Mouse (Mus musculus) embryo, embryonic 10 days (tissue): ENCODE data around the gene Slc30a2.
"Not testable (repeated sequence)": the region's sequence is repeated elsewhere in the genome, so short reads cannot be mapped to it uniquely, and the experiment has no call there.

Experiments
- DNase-seq: peaks from one replicate; pipeline ENCODE4 v3.0.0-alpha.2; 2015; ENCODE audit warnings: low spot score

The Slc30a2 gene

DNA sequence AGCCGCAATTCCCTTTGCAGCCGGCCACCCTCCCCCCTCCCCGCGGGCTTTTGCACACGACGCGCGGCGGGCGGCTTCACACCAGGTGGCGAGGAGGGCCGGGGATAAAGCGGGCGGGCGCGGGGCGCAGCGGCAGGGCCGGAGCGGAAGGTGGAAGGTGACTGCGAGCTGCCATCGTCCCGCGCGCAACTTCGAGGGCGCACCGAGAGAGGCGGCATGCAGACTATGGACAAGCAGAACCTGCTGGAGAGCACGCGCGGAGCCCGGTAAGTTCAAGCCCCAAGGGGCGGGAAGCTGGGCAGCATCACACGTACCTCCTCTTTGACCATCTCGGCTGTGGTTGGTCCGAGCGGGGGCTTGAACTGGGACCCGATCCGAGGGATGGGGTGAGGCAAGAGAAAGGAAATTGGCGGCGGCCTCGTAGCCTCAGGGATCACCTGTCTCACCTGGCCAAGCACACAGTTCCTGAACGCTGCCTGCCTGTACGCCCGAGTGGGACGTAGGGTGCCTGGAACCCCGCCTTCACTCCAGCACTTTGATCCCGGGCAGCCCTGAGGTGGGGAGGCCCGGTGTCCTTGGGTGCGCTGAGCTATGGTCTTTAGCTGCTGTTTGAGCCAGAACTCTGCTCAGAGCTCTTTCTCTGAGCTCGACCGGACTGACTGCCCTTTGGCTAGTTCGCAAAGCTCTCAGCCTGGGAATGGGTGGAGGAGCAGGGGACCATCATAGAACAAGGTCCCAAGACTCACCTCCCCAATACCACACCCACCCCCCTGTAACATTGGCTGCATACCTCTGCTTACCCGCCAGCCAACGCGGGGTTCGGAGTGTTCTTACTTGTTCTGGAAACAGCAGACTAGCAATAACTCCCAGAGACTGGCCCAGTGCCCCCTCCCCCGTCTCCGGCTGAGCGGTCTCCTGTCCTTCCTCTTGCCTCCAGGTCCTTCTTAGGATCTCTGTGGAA lies at the start of gene Slc30a2:
TSS of gene Slc30a2 (plus strand) at position 111 of the 961 bp plus-strand sequence.
- DNase-seq: peak; percentile 30

DNA sequence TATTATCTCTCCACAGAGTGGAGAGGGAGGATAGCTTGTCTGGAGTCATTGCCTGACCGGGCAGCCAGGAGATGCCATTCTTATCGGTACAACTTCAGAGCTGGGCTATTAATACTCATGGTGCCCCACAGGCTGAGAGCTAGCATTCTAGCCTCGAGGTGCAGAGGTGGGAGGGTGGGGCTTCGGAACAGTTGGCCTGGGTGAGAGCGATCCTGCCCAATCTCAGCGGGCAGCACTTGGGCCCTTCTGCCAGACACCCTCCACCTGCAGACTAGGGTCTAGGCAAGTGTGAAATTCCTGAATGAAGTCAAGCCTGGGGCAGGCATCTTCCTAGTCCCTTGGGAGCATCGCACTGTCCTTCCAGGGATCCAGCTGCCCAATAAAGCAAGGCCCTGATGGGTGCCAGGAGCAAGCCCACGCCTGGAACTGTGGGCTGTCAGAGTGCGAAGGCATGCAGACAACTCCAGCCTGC lies 49.3 kb upstream of the Slc30a2 start:
- no peak for DNase-seq

DNA sequence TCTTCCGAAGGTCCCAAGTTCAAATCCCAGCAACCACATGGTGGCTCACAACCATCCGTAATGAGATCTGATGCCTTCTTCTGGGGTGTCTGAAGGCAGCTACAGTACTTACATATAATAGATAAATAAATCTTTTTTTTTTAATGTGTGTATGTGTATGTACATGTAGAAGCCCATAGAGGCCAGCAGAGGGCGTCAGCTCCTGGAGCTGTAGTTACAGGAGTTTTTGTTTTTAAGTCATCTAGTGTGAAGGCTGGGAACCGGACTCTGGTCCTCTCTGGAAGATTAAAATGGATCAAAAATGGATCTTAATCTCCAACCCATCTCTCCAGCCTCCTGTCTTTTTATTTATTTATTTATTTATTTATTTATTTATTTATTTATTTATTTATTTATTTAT lies 46.9 kb upstream of the Slc30a2 start:
- not testable (repeated sequence) for DNase-seq

DNA sequence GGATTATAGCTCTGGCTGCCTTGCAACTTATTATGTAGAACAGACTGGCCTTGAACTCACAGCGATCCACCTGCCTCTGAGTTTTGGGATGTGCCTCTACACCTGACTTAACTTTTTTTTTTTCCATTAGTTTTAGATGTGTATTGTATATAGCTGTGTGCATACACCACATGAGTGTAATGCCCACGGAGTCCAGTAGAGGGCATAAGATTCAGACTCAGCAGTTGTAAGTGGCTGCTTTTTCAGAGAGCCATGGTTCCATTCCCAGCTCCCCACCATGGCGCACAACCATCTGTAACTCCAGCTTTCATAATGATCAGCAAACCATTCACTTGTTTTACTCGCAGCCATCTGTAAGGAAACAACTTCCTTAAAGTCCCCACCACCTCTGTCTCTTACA lies 46.5 kb upstream of the Slc30a2 start:
- no peak for DNase-seq

DNA sequence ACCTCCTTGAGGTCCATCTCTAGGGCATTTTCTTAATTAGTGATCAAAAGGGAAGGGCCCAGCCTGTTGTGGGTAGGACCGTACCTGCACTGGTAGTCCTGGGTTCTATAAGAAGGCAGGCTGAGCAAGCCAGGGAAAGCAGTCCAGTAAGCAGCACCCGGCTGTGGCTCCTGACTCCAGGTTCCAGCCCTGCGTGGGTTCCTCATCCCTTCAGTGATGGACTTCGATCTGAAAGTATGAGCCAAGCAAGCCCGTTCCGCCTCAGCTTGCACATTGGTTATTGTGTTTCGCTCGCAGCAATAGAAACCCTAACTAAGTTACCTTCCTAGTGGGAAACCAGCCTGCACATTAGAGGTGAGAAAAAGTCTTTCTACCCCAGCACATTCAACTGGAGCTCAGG lies 45.6 kb upstream of the Slc30a2 start:
- no peak for DNase-seq

DNA sequence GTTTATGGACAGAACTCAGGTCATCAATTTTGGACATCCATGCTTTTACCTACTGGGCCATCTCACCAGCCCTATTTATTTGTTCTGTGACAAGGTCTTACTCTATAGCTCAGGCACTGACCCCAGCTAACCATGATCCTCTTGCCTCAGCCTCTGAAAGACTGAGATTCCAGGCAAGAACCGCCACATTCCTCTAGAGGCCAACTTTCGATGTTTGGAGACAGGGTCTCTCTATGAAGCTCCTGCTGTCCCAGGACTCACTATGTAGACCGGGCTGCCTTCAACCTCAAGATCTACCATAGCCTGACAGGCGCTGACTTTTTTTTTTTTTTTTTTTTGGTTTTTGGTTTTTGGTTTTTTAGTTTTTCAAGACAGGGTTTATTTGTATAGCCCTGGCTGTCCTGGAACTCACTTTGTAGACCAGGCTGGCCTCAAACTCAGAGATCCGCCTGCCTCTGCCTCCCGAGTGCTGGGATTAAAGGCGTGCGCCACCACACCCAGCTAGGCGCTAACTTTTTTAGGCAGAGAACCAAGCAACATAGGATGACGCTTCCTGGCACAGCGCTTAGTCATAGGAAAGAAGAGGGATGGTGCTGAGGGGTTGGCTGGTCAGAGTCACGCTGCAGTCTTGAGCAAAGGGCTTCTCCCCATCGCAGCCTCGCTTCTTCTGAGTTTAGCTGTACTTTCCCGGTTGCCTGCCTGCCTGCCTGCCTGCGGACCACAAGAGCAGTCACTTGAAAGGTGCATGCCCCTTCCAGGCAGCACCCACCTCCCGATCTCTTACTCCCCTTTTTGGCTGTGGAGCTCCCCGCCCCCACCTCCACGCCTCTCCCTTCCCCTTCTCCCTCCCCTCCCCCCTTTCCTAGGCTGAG lies 44.1 kb upstream of the Slc30a2 start:
- no peak for DNase-seq

DNA sequence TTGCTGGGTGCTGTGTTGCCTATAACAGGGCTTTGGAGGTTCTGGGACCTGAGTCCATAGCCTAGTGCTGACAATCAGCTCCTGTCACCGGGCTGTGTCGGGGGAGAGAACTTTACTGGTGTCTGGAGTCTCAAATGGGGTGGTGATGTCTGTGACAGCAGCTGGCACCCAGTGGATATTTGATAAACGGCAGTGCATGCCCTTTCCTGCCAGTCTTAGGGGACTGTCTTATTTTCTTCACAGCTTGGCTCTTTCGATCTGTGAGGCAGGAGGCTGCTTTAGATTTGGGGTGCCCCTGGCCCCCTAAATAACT lies 43.5 kb upstream of the Slc30a2 start:
- no peak for DNase-seq

DNA sequence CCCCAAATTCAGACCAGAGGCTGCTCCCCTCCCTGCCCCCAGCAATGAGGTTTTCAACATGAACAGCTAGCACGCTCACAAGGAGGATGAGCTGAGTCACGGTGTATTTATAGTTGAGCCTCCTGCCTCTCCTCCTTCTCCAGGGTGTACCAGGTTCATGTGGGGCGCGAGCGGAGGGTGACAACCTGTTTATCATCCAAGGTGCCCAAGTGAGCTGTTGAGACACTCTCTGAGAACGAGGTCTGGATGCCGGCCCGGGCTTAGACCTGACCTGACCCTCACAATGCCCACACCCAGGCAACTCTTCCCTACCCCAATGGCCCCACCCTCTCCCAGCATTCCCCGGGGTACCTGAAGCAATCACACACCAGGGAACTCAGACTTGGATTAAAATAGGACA lies 42.7 kb upstream of the Slc30a2 start:
- no peak for DNase-seq

DNA sequence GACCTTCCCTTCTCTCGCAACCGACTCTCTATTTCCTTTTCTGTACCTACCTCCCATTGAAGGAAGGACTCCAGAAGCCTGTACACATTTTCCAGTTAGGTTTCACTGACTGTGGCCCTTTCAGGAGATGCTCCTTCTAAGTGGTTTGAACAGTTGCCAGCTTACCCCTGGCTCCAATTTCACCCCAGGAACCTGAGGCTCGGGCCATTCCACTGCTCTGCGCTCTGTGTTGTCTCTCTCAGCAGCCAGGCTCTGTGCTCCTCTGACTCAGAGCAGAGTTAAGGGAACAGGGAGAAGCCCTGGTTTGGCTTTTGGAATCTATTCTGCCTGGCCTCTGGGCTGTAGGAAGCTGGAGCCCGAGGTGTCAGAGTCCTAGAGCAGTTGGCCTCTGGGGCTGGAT lies 40.9 kb upstream of the Slc30a2 start:
- no peak for DNase-seq

DNA sequence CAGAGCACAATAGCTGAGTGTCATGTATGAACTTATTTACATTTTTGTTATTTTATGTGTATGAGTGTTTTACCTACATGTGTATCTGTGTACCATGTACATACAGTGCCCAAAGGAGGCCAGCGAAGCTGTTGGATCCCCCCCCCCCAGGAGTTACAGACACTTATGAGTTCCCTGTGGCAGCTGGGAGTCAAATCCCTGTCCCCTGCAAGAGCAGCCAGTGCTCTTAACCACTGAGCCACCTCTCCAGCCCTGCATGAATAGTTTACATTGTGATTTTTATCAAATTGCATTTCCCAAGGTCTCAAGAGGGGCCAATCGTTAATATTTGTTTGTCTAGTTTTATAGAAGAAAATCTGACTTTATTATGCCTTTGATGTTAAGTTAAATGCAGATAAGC lies 36.0 kb upstream of the Slc30a2 start:
- no peak for DNase-seq

DNA sequence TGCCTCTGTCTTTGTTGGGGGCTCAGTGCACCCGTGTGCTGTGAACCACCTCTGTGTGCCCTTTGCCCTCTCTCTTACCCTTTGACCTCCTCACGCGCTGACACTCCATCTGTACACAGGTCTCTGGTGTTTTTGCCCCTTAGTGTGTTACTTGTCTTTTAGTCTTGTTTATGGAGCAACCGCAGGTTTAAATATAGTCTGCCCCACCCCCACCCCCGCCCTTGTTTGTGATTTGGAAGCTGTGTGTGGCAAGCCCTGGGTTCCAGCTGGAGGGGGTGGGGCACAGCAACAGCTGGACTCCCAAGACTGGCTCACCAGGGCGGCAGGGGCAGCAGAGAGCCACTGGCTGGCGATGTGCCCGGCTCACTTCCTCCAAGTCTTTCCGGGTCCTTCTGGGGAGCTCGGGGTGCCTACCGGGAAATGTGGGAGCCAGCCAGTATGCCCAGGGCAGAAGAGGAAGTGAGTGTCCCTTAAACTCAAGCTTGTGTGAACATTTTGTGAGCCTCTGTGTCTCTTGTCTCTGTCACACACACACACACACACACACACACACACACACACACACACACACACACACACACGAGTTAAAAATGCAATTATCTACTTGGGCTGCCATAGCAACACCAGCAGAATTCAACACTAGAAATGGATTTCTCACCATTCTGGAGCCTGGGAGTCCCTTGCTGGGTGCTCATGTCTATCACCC lies 35.5 kb upstream of the Slc30a2 start:
- peak; percentile 45 for DNase-seq

DNA sequence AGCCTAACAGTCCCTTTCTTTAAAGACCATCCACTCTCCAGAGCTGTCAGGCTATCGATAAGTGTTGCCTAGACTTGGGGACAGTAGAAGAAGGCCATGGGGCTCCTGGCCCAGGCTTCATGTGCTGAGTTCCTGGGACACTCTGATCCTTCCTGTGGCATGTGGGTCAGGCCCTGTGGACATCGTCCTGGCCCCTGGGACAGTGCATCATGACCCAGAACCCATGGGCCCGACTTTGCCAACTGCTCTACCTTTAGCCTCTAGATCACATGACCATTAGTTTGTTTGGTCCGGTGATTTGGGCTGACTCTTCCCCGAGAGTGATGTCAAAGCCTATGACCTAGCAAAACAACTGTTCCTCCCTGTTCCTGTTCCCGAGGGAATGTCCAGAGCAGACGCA lies 32.9 kb upstream of the Slc30a2 start:
- DNase-seq: no peak

DNA sequence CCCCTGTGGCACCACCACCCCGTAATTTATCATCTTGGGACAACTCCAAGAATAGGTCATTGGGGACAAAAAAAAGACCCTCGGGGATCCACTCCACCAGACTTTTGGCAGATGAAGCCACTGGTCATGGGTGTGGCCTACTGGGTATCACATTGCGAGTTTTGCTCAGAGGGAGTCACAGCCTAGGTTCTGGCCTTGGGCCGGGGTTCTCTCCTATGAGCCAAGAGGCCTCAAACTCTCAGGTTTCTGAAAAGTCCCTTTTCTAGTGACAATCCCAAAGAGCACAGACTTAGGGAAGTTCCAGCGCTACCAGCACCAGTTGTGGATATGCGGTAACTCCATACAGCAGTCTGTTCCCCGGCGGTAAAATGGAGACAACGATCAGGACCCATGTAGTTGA lies 32.3 kb upstream of the Slc30a2 start:
- no peak for DNase-seq

DNA sequence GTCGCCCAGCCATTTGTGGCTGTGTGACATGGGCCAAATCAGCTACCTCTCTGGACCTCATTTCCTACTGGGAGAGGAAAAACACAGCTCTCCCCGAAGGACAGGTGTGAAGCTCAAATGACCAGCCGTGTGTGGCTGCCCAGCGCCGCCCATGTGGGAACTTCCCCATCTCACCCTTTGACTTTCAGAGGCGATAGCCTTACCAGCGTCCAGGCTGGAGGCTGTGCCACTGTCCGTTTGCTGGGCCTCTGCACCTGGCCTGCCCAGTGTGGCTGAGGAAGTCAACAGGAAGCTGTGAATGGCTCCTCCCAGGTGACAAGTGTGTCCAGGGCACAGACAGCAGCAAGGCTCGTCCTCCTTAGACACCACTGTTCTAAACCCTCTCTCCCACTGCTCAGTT lies 31.2 kb upstream of the Slc30a2 start:
- no peak for DNase-seq

DNA sequence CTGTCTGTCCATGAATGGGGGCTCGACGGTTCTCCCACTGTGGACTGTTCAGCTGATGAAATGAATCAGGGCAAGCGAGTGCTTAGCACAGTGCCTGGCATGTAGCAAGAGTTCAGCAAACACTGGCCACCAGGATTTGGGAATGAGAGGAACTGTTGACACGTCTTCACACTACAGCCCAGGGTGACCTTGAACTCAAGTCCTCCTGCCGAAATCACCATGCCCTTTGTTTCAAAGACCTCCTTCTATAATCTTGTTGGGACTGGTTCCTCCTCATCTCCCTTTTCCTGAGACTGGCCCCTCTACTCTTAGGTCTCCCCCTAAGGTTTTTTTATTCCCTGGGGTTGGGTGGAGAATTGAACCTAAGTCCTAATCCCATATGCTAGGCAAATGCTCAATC lies 30.6 kb upstream of the Slc30a2 start:
- no peak for DNase-seq

DNA sequence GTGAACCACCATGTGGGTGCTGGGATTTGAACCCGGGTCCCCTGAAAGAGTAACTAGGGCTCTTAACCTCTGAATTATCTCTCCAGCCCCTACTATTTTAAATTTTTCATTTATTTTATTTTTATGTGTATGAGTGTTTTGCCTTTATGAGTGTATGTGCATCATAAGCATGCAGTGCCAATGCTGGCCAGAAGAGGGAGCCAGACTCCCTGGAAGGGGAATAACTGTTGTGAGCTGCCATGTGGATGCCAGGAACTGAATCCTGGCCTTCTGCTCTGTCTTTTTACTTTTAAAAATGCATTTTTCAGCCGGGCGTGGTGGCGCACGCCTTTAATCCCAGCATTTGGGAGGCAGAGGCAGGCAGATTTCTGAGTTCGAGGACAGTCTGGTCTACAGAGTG lies 30.1 kb upstream of the Slc30a2 start:
- DNase-seq: peak; percentile 23

DNA sequence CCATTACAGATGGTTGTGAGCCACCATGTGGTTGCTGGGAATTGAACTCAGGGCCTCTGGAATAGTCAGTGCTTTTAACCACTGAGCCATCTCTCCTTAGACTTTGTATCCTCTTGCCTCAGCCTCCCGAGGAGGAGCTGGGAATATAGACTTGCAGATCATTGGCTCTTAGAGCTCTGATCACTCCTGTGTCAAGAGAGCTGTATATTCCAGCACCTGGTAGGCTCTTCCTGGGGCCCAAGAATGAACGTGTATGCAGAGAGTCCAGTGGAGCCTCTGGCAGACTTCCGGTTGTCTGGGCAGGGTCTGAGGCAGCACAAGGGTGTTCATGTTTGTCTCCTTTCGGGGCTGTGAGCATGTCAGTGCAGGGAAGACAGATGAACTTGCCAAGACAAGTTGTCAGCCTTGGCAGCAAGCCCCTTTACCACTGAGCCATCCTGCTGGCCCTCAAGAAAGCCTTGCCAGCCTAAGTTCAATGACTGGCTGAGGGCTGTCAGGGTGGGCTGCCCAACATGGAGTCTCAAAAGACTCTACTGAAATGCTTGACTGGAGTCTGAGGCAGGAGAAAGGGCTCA lies 28.8 kb upstream of the Slc30a2 start:
- no peak for DNase-seq

DNA sequence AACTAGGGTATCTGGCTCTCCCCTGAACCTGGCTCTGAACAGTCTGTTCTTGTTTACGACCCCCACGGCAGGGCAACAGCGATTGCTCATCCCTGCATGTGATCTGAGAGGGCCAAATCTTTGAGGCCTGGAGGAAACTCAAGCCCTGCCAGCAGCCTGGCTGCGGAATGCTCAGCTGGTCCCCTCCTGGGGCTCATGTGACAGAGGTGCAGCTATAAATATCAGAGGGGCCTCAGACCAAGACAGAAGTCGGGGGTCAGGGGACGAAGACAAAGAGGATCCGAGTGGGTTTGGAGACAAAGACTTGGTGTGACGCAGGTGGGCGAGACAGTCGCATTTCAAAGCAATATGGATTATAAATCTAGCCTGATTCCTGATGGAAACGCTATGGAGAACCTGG lies 28.1 kb upstream of the Slc30a2 start, which contains the start of gene Trim63:
TSS of gene Trim63 (plus strand) at position 245 of the 400 bp plus-strand sequence.
- DNase-seq: no peak

DNA sequence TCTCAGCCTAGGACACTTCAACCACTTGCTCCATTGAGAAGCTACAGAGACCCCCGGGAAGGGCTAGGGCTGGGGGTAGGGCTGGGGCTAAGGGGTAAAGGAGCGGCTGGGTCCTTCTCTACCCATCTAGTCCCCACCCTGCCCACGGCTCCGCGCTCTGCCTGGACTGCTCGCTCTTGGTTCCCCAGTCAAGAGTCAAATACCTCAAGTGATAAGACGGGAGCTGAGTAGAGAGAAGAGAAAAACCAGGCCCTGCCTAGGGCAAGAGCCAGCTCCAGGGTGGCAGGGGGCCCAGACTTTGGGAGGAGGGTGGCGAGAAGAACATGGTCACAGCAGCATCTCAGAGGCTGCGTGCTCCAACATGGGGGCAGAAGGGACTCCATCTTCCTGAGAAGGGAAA lies 27.5 kb upstream of the Slc30a2 start:
- no peak for DNase-seq

DNA sequence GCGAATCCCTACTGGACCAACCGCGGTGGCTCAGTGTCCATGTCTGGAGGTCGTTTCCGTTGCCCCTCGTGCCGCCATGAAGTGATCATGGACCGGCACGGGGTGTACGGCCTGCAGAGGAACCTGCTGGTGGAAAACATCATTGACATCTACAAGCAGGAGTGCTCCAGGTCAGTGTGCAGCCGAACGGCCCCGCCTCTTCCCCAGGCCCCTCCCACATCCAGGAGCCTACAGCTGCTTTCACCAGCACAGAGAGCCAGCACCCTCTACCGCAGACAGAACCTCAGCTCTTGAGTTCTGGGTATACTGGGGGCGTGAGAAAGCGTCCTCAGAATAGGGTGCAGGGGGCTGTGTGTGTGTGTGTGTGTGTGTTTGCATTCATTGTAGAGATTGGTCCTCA lies 26.6 kb upstream of the Slc30a2 start:
- peak; percentile 31 for DNase-seq

DNA sequence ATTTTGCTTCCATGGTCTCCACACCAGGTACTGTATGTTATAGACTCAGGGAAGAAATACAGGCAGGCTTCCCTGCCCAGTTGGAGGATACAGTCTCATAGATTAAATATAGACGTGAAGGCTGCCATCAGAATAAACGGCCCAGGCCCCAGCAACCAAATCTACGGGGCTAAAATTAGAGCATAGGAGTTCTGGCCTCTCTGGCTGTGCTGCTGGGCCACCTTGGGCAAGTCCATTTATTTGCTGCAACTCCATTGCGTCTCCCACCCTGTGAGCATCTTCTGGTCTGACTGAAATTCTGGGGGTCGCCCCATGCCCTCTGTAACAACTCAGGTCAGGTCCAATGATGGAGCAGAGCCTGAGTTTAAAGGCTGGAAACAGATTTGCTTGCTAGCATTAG lies 23.9 kb upstream of the Slc30a2 start:
- DNase-seq: no peak

DNA sequence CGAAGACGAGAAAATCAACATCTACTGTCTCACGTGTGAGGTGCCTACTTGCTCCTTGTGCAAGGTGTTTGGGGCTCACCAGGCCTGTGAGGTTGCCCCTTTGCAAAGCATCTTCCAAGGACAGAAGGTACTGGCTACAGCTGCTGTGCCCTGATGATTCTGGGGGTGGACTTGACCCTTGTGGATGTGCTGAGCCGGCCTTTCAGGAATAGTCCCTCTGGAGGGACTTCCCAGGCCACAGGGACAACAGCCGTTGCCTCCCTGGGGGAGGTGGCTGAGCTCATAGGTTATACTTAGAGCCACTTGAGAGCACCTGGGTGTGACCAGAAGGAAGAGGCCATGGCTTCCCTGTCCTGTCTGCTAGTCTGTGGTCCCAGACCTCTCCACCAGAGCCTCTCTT lies 23.3 kb upstream of the Slc30a2 start:
- DNase-seq: no peak
